Mouse (Mus musculus) neural tube, embryonic 11.5 days (tissue): ENCODE results near the gene Gmppa. TPM values are rescaled to one million over a fixed set of nuclear protein-coding genes. Genes with fewer than 3 reads are reported as not detected.

Experiments
- polyA plus RNA-seq: library from polyadenylated mRNA; unstranded; fragments of >200 nt; fragmentation: Nextera tagmentation; extraction: Ambion mirVana; gene quantifications from 2 replicates; pipeline ENCODE4 v1.2.1, GENCODE M21; 2014

Gene Gmppa
- polyA plus RNA-seq, 1 experiment from 2014 or later = 62.5 TPM

Other genes starting within 250 kb of the Gmppa start
- 14.9 and 18.2 TPM in 2 replicates for gene Ankzf1, start 243.8 kb upstream of the Gmppa start, polyA plus RNA-seq
- gene Atg9a, start 243.7 kb upstream of the Gmppa start, polyA plus RNA-seq = 21.8 and 27.0 TPM in 2 replicates
- gene Glb1l, start 225.1 kb upstream of the Gmppa start, polyA plus RNA-seq = 14.7 and 15.0 TPM in 2 replicates
- gene Stk16, start 225.1 kb upstream of the Gmppa start, polyA plus RNA-seq = 114 and 131 TPM in 2 replicates
- gene Tuba4a, start 216.1 kb upstream of the Gmppa start, polyA plus RNA-seq = 17.6 and 18.0 TPM in 2 replicates
- not detected in 2 replicates for gene A630095N17Rik, start 203.8 kb upstream of the Gmppa start, polyA plus RNA-seq
- gene Dnajb2, start 199.5 kb upstream of the Gmppa start, polyA plus RNA-seq = 20.5 and 21.9 TPM in 2 replicates
- 4.4 and 6.0 TPM in 2 replicates for gene Ptprn, start 171.4 kb upstream of the Gmppa start, polyA plus RNA-seq
- 30.9 and 35.0 TPM in 2 replicates for gene Resp18, start 157.5 kb upstream of the Gmppa start, polyA plus RNA-seq
- 180 and 182 TPM in 2 replicates for gene Dnpep, start 117.9 kb upstream of the Gmppa start, polyA plus RNA-seq
- gene Des, start 75.6 kb upstream of the Gmppa start, polyA plus RNA-seq = 15.8 and 18.0 TPM in 2 replicates
- 15.5 and 19.1 TPM in 2 replicates for gene Speg, start 60.6 kb upstream of the Gmppa start, polyA plus RNA-seq
- 2.3 and 2.9 TPM in 2 replicates for gene Asic4, start 14.5 kb downstream of the Gmppa start, polyA plus RNA-seq
- gene Chpf, start 43.4 kb downstream of the Gmppa start, polyA plus RNA-seq = 27.1 and 27.2 TPM in 2 replicates
- gene Tmem198, start 43.6 kb downstream of the Gmppa start, polyA plus RNA-seq = 12.3 and 13.7 TPM in 2 replicates
- gene Obsl1, start 70.5 kb downstream of the Gmppa start, polyA plus RNA-seq = 44.8 and 48.3 TPM in 2 replicates
- gene Inha, start 71.1 kb downstream of the Gmppa start, polyA plus RNA-seq = 2.3 and 2.6 TPM in 2 replicates
- 20.6 and 20.9 TPM in 2 replicates for gene Stk11ip, start 85.6 kb downstream of the Gmppa start, polyA plus RNA-seq
- gene Slc4a3, start 110.3 kb downstream of the Gmppa start, polyA plus RNA-seq = 8.6 and 11.3 TPM in 2 replicates